Mouse (Mus musculus) heart, postnatal 0 days (tissue): ENCODE data around the gene Endog.

Source experiments
- CTCF ChIP-seq: IDR thresholded peaks from 2 replicates; pipeline ENCODE4 v1.5.1; 2016; ENCODE audit warnings: antibody characterized with exemption, control low read depth, low read depth
- EP300 ChIP-seq: IDR thresholded peaks from 2 replicates; pipeline ENCODE4 v1.6.1; 2016; ENCODE audit warnings: antibody characterized with exemption, low read depth

- TF ChIP-seq CTCF: no peak
- TF ChIP-seq EP300: no peak
These were observed 20.7 kb downstream of the Endog start for GRCm38 (mm10) chr2:30191790-30192580.
